Mouse (Mus musculus): Measurements from ENCODE around the gene S1pr4.

DNA sequence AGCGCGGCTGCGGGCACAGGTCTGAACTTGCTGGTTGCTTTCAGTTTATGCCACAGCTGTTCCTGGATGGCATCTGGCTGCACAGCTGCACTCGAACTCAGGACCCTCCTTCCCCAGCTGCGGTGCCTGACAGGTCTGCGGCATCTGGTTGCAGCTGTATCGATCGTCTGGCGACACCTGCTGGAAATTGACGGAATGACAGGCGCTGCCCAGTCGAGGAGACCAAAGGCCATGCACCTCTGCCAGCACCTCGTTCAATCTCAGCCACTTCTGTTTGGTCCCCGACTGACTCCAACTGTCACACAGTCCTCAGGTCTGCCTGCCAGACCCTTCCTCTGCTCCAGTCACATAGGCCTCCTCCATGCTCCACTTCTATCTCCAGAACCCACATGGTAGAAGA lies 26.8 kb upstream of the S1pr4 start:
- TF ChIP-seq CTCF (IDR thresholded peaks at IDR 0.05; ENCODE audit: low read depth) (peak; percentile 99), EP300 (IDR thresholded peaks at IDR 0.05; ENCODE audit: low read depth) (no peak)

Measured in liver, postnatal 0 days (tissue).